Mouse (Mus musculus): Measurements from ENCODE around the gene Pcbp2. TPM values are rescaled to one million over a fixed set of nuclear protein-coding genes. Genes with fewer than 3 reads are reported as not detected.

The Pcbp2 gene
- total RNA-seq, 2 experiments from 2014 or later = 401 to 459 TPM

GRCm38 (mm10) chr15:102451666-102452430 is 18.5 kb upstream of the Pcbp2 start:
- H3K27ac ChIP-seq = peak overlapping the region; percentile 77
- intact Hi-C loops (cut with DNase I) = no loop called here
- no peak for TF ChIP-seq CTCF (IDR thresholded peaks at IDR 0.05)
- DNase-seq = peak; percentile 84
- H3K4me3 ChIP-seq = peak overlapping the region; percentile 53

- DNase-seq = no peak
- intact Hi-C loops (cut with DNase I) = no loop called here
- TF ChIP-seq CTCF (IDR thresholded peaks at IDR 0.05) = peak; percentile 50
- Histone ChIP-seq H3K27ac (no peak overlapping the region), H3K4me3 (no peak overlapping the region)
Observed at GRCm38 (mm10) chr15:102455993-102456392, 14.3 kb upstream of the Pcbp2 start.

- intact Hi-C loops (cut with DNase I) = no loop called here
- TF ChIP-seq CTCF (IDR thresholded peaks at IDR 0.05) = no peak
- DNase-seq = no peak
- Histone ChIP-seq H3K4me3 (peak overlapping the region; percentile 79), H3K27ac (peak overlapping the region; percentile 89)
Observed at GRCm38 (mm10) chr15:102458050-102458736, 12.1 kb upstream of the Pcbp2 start.

DNA sequence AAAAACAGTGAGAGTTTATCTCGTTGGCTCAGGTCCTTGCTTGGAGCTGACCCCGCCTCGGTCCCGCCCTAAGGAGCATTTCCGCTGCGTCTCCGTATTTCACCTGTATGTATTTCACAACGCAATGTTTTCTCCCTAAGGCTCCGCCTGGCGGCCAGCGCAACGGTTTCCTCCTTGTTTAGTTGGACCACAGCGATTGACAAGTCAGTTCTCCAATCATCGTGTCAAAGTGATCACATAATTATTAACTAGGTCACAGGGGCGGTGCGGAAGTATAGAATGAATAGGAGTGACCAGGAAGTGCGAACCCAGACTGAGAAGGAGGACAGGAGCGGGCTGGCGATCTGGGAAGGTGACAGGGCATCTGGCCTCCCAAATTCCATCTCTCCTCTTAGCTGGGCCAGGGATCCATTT is 11.4 kb upstream of the Pcbp2 start, which contains the start of gene Prr13:
Prr13 (plus strand) TSS at position 125 of the 414 bp plus-strand sequence.
- intact Hi-C loops (cut with DNase I) = no loop called here
- Histone ChIP-seq H3K27ac (peak within 1 kb of the TSS; percentile 89), H3K4me3 (peak within 1 kb of the TSS; percentile 79)
- TF ChIP-seq CTCF (IDR thresholded peaks at IDR 0.05) = peak; percentile 73
- peak; percentile 91 for DNase-seq

DNA sequence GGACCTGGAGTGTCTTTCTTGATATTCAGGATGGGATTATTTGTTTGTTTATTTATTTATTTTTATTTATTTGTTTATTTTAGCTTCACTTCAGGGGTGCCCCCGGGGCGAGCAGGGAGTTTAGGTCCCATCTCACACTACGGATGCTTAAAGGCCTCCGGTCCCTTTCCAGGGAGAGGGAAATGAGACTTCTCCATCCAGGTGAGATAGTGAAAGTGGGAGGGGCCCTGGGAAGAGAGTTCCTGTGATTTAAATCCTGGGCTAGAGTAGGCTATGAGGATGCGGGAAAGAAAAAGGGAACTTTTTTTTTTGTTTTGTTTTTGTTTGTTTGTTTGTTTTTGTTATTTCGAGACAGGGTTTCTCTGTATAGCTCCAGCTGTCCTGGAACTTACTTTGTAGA is 11.0 kb upstream of the Pcbp2 start:
- intact Hi-C loops (cut with DNase I) = no loop called here
- Histone ChIP-seq H3K27ac (peak overlapping the region; percentile 89), H3K4me3 (peak overlapping the region; percentile 79)
- no peak for TF ChIP-seq CTCF (IDR thresholded peaks at IDR 0.05)
- DNase-seq = no peak

DNA sequence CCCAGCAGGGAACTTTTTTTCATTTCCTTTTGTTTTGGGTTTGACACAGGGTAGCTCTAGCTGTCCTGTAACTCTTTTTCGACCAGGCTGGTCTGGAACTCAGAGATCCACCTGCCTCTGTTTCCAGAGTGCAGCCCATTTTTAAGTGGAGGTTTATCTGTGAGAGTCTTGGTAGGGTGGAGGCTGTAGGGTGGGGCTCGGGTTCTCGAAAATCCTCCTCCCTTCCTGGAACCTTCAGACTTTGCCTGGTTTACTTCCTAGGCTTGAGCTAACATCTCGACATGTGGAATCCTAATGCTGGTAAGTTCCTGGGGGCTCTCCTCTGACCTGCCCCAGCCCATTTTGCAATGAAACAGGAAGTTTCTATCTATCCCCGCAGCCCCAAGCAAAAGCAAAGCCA is 10.5 kb upstream of the Pcbp2 start:
- Histone ChIP-seq H3K4me3 (peak overlapping the region; percentile 79), H3K27ac (peak overlapping the region; percentile 89)
- intact Hi-C loops (cut with DNase I) = no loop called here
- DNase-seq = no peak
- TF ChIP-seq CTCF (IDR thresholded peaks at IDR 0.05) = no peak

DNA sequence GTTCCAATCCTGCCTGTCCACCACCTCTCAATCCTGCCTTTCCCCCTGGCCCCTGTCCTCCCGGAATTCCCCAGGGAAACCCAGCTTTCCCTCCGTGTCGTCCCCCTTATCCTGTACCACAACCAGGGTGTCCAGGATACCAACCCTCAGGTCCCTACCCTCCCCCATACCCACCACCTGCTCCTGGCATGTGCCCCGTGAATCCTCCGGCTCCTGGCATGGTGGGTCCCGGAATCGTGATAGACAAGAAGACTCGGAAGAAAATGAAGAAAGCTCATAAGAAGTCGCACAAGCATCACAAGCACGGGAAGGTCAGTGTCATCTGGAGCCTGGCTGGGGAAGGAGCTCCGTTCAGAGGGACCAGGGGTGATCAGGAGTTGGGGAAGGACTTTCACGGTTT is 9.9 kb upstream of the Pcbp2 start:
- DNase-seq = no peak
- Histone ChIP-seq H3K27ac (peak overlapping the region; percentile 89), H3K4me3 (peak overlapping the region; percentile 79)
- no peak for TF ChIP-seq CTCF (IDR thresholded peaks at IDR 0.05)
- intact Hi-C loops (cut with DNase I) = no loop called here

DNA sequence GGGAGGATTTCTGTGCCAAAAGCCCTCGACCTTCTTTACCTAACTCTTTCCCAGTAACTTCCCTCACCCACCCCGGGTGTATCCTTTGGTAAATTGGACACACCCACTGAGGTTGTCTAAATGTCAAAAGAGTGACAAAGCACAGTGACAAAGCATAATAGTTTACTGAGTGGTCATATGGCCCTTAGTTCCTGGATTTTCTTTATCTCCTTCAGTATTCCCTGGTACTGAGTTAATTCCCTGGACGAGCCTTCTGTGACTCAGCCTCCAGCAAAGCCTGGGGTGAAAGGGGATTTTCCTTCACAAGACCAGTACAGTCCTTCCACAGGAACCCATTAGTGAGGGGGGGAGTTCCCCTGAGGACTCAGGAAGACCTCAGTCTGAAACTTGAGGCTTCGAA is 9.4 kb upstream of the Pcbp2 start:
- DNase-seq = no peak
- TF ChIP-seq CTCF (IDR thresholded peaks at IDR 0.05) = no peak
- Histone ChIP-seq H3K27ac (peak overlapping the region; percentile 89), H3K4me3 (peak overlapping the region; percentile 79)
- intact Hi-C loops (cut with DNase I) = no loop called here

DNA sequence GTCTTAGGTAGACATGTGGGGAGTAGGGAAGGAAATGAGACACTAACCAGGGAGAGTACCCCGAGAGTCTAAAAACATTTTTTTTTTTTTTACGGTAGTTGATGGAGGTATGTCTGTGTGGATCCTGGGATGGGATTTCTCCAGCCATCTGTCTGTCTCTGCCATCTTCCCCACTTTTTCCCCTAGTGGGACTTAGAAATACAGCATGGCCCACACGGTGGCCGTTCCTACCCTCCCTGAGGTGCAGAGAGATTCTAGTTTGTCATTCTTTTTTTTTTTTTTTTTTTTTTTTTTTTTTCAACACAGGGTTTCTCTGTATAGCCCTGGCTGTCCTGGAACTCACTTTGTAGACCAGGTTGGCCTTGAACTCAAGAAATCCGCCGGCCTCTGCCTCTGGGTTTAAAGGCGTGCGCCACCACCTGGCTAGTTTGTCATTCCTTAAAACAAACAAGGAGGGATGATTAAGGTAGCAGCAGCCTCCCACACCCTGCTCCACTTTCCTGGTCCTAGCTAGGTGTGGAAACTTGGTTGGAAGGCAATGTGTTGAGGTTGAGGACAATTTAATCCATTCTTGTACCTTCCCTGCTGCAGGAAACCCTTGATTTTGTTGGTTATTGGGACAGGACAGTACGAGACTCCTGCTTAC is 8.8 kb upstream of the Pcbp2 start:
- DNase-seq = no peak
- intact Hi-C loops (cut with DNase I) = no loop called here
- peak overlapping the region; percentile 79; the same call in 1 of the 2 replicates for H3K4me3 ChIP-seq
- TF ChIP-seq CTCF (IDR thresholded peaks at IDR 0.05) = no peak
- H3K27ac ChIP-seq = peak overlapping the region; percentile 89; the same call in 1 of the 2 replicates

DNA sequence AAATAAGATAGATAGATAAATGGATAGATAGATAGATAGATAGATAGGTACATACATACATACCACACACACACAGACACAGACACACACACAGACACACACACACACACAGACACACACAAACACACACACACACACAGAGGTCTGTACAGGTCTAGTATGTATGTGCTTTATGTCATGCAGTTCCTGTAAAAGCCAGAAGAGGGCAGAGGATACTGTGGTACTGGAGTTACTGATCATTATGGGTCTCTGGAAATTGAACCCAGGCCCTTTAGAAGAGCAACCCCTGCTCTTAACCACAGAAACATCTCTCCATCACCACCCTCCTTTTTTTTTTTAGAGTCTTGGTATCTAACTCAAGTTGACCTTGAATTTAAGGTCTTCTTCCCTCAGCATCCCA is 6.7 kb upstream of the Pcbp2 start:
- no peak overlapping the region for H3K4me3 ChIP-seq
- peak; percentile 52 for TF ChIP-seq CTCF (IDR thresholded peaks at IDR 0.05)
- H3K27ac ChIP-seq = no peak overlapping the region
- intact Hi-C loops (cut with DNase I) = loop anchor here (2.0 kb wide), 1 partner anchor 61 kb away; the partner anchor contains the start of gene Npff
- no peak for DNase-seq

DNA sequence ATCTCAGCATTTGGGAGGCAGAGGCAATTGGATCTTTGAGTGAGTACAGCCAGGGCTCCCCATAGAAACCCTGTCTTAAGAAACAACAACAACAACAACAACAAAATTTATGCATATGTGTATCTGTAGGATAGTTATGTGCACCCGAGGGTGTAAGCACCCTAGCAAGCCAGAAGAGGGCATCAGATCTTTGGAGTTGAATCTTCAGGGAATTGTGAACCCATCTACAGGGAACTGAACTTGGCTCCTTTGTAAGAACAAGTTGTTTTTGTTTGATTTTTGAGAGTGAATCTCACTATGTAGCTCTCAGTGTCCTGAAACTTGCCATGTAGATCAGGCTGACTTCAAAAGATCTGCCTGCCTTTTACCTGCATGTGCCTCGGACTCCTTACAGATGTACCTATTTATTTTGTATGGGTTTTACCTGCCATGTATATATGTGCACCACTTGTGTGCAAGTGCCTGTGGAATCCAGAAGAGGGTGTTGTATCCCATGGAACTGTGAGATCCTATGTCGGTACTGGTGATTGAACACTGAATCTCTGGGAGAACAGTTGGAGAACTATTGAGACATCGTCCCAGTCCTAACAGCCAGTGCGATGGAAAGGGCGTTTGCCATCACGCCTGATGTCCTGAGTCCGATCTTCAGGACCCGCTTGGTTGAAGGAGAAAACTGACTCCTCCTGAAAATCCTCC is 1.5 kb upstream of the Pcbp2 start:
- TF ChIP-seq CTCF (IDR thresholded peaks at IDR 0.05) = no peak
- Histone ChIP-seq H3K4me3 (no peak overlapping the region), H3K27ac (no peak overlapping the region)
- intact Hi-C loops (cut with DNase I) = no loop called here
- DNase-seq = no peak

- peak overlapping the region; percentile 97 for H3K4me3 ChIP-seq
- H3K27ac ChIP-seq = peak overlapping the region; percentile 95
- intact Hi-C loops (cut with DNase I) = loop anchor here (5.0 kb wide), 1 partner anchor 47 kb away; the partner anchor contains the start of genes Map3k12 and Tarbp2
- peak; percentile 37 for TF ChIP-seq CTCF (IDR thresholded peaks at IDR 0.05)
- DNase-seq = peak; percentile 93
Observed at GRCm38 (mm10) chr15:102470605-102471294, 411 bp downstream of the Pcbp2 start.
